Mouse (Mus musculus): ENCODE data around the gene Crybb2. TPM values are rescaled to one million over a fixed set of nuclear protein-coding genes. Genes with fewer than 3 reads are reported as not detected.

The Crybb2 gene
- total RNA-seq, 2 experiments from 2014 or later, result not detected

DNA sequence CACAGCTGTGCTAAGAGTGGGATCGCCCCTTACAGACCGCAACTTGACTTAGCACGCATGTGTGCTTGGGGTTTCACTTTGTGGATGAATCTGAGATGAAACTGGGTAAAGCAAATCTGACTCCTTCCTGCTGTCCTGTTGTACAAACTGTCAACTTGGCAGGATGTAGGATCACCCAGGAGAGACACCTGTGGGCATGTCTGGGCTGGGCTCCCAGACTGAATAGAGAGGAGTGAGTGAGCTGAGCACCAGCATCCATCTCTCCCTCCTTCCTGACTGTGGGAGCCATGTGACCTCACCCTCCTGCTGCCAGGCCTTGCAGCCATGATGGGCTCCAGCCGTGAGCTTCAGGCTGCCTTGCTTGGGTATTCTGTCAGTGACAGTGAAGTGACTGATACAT, 35.6 kb upstream of the Crybb2 start:
- DNase-seq (ENCODE audit: low spot score in 2 of 2), result no peak
- H3K27ac ChIP-seq, result 0 out of 2 replicates have a peak overlapping the region, but pooled peaks have one; percentile 8
- TF ChIP-seq CTCF (conservative IDR thresholded peaks at IDR 0.05), result no peak

DNA sequence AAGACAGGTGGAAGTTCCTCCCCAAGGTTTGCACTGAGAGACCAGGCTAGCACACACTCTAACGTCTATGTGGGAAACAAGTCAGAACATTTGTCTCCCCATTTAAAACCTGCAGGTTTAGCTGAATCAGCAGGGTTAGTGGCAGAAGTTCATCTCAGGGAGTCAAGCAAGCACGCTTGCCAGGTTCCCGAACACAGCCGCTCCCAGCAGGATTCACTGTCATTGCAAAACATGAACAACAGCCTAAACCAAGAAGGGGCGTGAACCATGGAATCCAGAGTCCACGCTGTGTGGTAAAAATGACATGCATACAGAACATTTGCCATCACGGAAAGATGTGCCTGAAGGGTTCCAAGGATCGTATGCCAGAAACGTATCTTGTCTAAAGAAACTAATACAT, 35.1 kb upstream of the Crybb2 start:
- DNase-seq (ENCODE audit: low spot score in 2 of 2), result no peak
- no peak overlapping the region for H3K27ac ChIP-seq
- no peak overlapping the region for H3K4me3 ChIP-seq
- no peak for TF ChIP-seq CTCF (conservative IDR thresholded peaks at IDR 0.05)

More for the DNA sequence above, 35.6 kb upstream of the Crybb2 start:
- no peak overlapping the region for H3K4me3 ChIP-seq

DNA sequence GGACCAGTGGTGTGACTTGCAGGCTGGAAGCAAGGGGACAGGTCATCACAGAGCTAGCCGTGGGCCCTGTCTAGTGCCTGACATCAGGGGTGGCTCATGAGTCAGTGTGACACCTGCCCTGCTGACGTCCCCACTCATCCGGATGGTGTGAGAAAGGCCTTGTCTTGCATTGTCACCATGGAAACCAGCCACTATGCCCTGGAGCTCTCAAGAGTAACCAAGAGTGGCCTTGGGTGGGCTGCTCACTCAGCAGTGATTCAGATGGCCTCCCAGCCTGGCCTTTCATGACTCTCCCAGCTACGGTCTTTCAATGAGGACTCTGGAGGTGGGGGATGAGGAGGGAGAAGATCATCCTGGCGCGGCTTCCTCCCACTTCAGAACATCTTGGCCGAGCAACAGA, 32.5 kb upstream of the Crybb2 start:
- no peak overlapping the region for H3K4me3 ChIP-seq
- DNase-seq (ENCODE audit: low spot score in 2 of 2), result no peak
- peak overlapping the region; percentile 56; the same call in 1 of the 2 replicates for H3K27ac ChIP-seq
- TF ChIP-seq CTCF (conservative IDR thresholded peaks at IDR 0.05), result no peak

DNA sequence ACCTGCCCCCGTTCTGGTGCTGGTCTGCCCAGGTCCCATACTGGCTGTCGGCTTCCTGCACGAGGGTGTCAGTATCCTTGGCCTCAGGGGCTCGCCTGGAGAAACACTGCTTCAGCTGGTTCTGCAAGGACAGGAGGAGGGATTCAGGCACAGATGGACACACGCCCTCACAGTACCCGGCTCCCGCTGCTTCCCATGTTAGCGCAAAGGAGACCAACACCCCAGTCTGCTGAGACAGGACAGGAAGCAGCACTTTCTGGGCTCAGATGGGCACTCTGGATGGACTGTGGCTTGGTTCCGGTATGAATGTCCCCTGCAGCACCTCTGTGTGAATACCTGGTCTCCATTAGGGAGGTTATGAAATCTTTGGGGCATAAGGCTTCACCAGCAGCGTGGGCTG, 31.5 kb upstream of the Crybb2 start:
- Histone ChIP-seq H3K4me3 (no peak overlapping the region), H3K27ac (peak overlapping the region; percentile 56; the same call in 1 of the 2 replicates)
- DNase-seq (ENCODE audit: low spot score in 2 of 2), result no peak
- no peak for TF ChIP-seq CTCF (conservative IDR thresholded peaks at IDR 0.05)

DNA sequence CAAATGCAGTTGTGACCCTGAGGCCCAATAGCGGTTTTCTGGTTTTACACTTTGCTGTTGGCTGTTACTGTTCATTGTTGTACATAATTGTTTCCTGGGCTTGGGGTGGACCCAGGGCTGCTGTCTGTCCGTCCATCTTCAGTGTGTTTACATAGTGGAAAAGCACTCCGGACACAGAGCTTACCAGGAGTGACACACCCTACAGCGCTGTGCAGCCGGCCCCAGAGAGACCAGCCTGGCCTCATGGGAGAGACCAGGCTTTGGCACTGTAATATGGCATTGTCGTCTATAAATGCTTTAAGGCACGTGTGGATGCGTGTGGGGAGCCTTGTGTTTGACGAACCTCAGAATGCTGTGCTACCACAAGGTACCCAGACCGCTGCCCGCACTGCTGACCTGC, 30.5 kb upstream of the Crybb2 start:
- no peak overlapping the region for H3K4me3 ChIP-seq
- no peak for DNase-seq (ENCODE audit: low spot score in 2 of 2)
- peak overlapping the region; percentile 56; the same call in 1 of the 2 replicates for H3K27ac ChIP-seq

DNA sequence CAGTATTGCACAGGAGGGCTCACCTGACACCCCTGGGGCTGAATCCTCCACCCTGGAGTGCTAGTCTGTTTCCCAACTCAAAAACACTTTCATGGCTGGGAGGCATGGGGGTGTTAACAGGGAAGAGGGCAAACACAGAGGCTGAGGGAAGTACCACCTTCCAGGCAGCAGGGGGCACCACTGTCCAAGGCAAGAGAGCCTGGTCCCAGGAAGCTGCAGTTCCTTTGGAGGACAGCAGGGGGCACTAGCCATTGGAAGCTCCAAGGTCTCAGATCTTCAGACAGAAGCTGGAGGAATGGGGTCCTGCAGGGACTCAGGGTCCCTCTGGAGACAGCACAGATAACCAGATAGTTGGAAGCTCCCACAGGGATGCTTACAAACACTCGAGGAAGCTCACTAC, 29.6 kb upstream of the Crybb2 start:
- peak; percentile 86 to 95 for DNase-seq (ENCODE audit: low spot score in 2 of 2)
- peak; percentile 100 for TF ChIP-seq CTCF (conservative IDR thresholded peaks at IDR 0.05)
- no peak overlapping the region for H3K4me3 ChIP-seq
- H3K27ac ChIP-seq, result no peak overlapping the region

More for the DNA sequence above, 30.5 kb upstream of the Crybb2 start:
- TF ChIP-seq CTCF (conservative IDR thresholded peaks at IDR 0.05), result no peak

DNA sequence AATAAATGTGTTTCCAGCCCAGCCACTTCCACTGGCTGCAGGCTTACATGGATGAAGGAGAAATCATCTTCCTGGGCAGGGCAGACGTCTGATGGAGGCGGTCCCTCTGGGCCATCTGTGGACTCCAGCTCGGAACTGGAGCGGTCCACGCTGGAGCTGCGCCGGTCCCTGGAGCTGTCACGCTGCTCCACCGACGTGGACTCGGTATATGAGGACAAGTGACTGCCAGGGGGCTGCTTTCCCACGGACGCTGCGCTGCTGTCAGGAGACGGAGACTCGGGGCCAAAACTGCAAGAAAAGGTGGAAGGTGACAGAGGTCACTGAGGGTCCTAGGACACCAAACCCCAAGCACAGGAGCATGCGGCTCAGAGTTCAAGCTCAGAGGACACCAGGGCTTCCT, 27.6 kb upstream of the Crybb2 start:
- no peak overlapping the region for H3K27ac ChIP-seq
- DNase-seq (ENCODE audit: low spot score in 2 of 2), result no peak
- no peak for TF ChIP-seq CTCF (conservative IDR thresholded peaks at IDR 0.05)
- no peak overlapping the region for H3K4me3 ChIP-seq

DNA sequence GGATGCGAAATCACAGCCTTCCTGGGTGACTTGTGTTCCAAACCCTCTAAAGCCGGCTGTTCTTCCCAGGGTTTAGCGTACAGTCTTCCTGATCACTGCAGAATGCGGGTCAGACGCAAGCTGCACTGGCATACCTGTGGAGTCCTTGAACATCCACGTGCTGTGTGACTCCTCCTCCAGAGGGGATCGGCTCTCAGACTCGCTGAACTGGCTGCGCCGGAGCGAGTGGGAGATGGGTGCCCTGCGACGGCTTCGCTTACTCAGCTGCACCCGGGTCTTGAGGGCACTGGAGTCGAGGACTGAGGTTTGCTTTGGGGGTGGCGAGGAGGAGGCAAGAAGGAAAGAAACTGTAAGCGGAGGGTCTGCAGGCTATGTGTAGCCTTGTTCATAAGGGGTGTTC, 25.5 kb upstream of the Crybb2 start:
- no peak for TF ChIP-seq CTCF (conservative IDR thresholded peaks at IDR 0.05)
- H3K4me3 ChIP-seq, result no peak overlapping the region
- DNase-seq (ENCODE audit: low spot score in 2 of 2), result no peak
- H3K27ac ChIP-seq, result no peak overlapping the region

DNA sequence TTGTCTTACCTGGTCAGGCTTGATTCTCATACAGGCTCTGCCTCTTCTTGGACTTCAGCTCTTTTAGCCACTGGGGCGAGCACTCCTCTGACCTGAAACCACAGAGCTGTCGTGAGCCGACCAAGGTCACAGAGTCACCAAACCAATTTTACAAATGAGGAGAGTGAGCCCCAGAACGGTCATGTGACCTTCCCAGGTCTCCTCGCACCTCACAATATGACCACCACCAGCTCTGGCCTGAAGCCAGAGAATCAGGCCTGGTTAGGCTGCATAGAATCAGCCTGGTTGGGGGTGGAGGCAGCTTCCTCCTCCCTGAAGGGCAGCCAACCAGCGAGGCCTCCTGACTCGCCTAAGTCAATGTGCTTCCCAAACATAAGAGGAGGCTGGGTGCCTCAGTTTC, 22.5 kb upstream of the Crybb2 start:
- Histone ChIP-seq H3K4me3 (no peak overlapping the region), H3K27ac (no peak overlapping the region)
- TF ChIP-seq CTCF (conservative IDR thresholded peaks at IDR 0.05), result no peak
- no peak for DNase-seq (ENCODE audit: low spot score in 2 of 2)

DNA sequence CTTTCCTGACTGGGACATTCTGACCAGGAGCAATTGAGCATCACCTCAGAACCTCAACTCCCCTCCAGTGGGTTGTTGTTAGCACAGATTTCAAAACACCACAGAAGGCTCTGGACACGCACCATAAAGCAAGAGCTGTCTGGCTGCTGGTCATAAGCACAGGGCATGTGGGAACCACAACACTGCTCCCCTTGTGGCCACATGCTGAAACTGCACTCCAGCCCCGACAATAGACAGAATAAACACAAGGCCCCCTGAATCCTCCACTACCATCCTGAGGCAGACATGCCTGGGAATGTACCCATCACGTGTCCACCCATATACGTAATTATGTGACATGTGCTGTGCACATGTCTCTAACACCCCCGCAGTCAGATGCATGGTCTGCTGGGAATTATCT, 21.2 kb upstream of the Crybb2 start:
- TF ChIP-seq CTCF (conservative IDR thresholded peaks at IDR 0.05), result peak; percentile 88
- no peak overlapping the region for H3K4me3 ChIP-seq
- H3K27ac ChIP-seq, result no peak overlapping the region
- peak; percentile 52 to 60 for DNase-seq (ENCODE audit: low spot score in 2 of 2)

DNA sequence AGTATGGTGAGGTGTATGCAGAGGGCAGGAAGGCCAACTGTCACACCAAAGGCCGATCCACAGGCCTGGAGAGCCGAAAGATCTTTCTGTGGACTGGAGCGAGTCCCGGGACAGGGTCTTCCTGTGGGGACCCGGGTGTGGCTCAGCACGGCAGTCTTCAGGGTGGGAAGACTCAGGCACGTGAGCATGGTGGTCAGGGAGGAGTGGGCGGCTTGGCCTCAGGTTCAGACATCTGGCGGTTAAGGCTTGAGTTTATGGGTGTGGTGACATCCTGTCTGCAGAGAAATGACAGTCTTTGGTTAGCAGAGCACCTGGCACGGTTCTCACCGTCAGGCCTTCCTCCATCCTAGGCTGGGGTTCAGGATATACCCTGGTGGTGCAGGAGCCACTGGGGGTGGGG, 20.8 kb upstream of the Crybb2 start:
- DNase-seq (ENCODE audit: low spot score in 2 of 2), result no peak
- Histone ChIP-seq H3K27ac (no peak overlapping the region), H3K4me3 (no peak overlapping the region)
- TF ChIP-seq CTCF (conservative IDR thresholded peaks at IDR 0.05), result no peak

DNA sequence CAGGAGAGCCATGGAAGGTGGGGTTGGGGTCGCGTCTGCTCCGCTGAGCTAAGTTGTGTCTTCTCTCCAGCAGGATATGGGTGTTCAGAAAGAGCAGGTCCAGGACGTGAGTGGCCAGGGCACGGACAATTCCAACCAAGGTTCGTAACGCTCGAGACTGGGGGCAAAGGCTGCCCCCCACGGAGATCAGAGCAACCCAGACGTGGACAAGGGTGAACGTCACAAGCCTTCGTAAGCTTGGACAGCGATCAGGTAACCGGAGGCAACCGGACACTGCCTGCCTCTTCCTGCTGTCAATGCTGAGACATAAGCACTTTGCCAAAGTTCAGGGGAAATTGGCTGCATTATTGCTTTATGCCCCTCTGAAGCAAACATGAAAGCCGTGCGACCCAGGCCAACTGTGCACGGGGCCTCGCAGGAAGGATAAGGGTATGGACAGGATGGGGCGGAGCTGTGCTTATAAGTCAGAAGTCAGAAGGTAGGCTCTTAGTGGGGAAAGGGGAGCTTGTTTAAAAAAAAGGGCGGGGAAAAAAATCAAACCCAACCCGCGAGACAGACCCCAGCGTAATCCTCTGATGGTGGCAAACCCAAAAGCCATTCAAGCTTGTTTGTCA, 20.3 kb upstream of the Crybb2 start:
- DNase-seq (ENCODE audit: low spot score in 2 of 2), result no peak
- Histone ChIP-seq H3K4me3 (no peak overlapping the region), H3K27ac (no peak overlapping the region)
- TF ChIP-seq CTCF (conservative IDR thresholded peaks at IDR 0.05), result no peak

DNA sequence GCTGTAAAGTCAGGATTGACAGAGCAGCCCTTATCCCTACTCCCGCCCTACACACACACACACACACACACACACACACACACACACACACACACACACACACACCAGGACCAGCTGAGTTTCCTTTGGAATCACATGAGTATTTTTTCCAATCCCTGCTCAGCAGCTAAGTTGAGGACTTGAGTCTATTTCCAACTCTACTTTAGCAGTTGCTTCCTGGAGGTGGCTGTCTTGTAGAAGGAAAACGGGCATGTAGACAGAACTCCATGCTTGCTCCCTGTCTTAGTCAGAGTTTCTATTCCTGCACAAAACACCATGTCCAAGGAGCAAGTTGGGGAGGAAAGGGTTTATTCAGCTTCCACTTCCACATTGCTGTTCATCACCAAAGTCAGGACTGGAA, 17.5 kb upstream of the Crybb2 start:
- no peak for TF ChIP-seq CTCF (conservative IDR thresholded peaks at IDR 0.05)
- DNase-seq (ENCODE audit: low spot score in 2 of 2), result no peak
- no peak overlapping the region for H3K27ac ChIP-seq
- no peak overlapping the region for H3K4me3 ChIP-seq

DNA sequence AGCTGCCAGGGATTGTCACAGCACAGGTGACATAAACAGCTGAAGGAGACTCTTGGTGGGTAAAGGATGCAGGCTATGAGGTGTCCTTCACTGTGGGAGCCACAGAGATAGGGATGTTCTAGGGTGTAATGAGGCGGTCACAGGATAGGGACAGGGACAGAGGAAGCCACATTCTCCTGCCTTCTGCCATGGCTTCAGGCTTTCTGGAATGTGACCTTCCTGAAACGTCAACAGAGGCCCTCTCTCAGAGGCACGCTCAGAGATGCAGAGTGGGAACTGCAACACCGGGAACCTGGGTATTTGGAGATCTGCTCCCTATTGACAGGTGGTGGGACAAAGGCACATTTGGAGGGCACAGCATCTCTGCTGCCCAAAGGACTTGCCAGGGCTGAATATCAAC, 17.1 kb upstream of the Crybb2 start:
- DNase-seq (ENCODE audit: low spot score in 2 of 2), result no peak
- no peak overlapping the region for H3K4me3 ChIP-seq
- TF ChIP-seq CTCF (conservative IDR thresholded peaks at IDR 0.05), result no peak
- peak overlapping the region; percentile 33; the same call in 1 of the 2 replicates for H3K27ac ChIP-seq

Measured in layer of hippocampus, adult 2 months (tissue).